In the genomic region with DNA sequence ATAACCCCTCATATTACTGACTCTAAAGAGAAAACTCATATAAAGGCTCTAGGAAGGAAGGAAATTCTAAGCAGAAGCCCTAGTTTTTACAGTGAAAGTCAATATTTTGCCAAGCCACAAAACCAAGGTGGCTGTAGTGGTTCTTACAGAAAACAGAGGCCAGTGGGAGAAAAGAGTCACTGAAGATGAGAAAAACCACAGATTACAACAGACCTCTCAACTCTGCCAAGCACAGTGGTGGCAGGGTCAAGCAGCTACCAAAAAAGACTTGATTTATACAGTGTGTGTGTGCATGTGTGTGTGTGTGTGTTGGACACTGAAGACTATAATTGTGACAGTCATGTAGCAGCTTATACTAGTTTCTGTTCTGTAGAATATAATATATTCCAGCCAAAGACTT, we compare ENCODE assay signal across 15 mouse cellular contexts.
"Had no signal": no experiment of that assay in that cellular context is flagged by ENCODE, and none has a peak within 500 bp of the region (broad histone marks: within the 10 kb centered on the region; RNA-seq: fewer than 3 reads in every experiment).

No protein-coding gene starts in this region.

- H3K27me3 ChIP-seq: liver, embryonic 15.5 days; midbrain, embryonic 12.5 days had no signal

- H3K4me1 ChIP-seq: limb, embryonic 10.5 days; liver, embryonic 15.5 days; midbrain, embryonic 12.5 days had no signal

- H3K4me3 ChIP-seq: layer of hippocampus, adult 2 months; limb, embryonic 10.5 days; liver, embryonic 15.5 days; midbrain, embryonic 12.5 days had no signal

- ATAC-seq: midbrain, embryonic 16.5 days had no signal

- H3K4me2 ChIP-seq: liver, embryonic 11.5 days; liver, embryonic 15.5 days; lung, embryonic 14.5 days; midbrain, embryonic 12.5 days had no signal

- H3K9ac ChIP-seq: liver, embryonic 15.5 days; lung, embryonic 14.5 days; midbrain, embryonic 12.5 days had no signal

- H3K36me3 ChIP-seq: limb, embryonic 10.5 days; liver, embryonic 15.5 days; midbrain, embryonic 12.5 days had no signal

- H3K27ac ChIP-seq: layer of hippocampus, adult 2 months; limb, embryonic 10.5 days; liver, embryonic 15.5 days; midbrain, embryonic 12.5 days had no signal

- H3K9me3 ChIP-seq: limb, embryonic 10.5 days; liver, embryonic 15.5 days; midbrain, embryonic 12.5 days had no signal

- DNase-seq: kidney, adult 9 months; kidney, postnatal 10 days; kidney, postnatal 4 days; lung, embryonic 14.5 days; lung, postnatal 10 days; lung, postnatal 4 days; spleen, adult 18-20 months; thymus, adult 18-20 months; thymus, postnatal 14 days had no signal
